Mouse (Mus musculus) ES-E14 (cell line): Measurements from ENCODE around the gene Tex19.1.

ENCODE experiments used
- HCFC1 ChIP-seq: IDR thresholded peaks from 2 replicates; pipeline ENCODE4 v1.6.1; 2012; ENCODE audit warnings: low read length, inconsistent platforms, borderline replicate concordance; ENCODE audit not compliant: insufficient read depth
- MAFK ChIP-seq: IDR thresholded peaks from 2 replicates; pipeline ENCODE4 v1.6.1; 2014; ENCODE audit warnings: mild to moderate bottlenecking, low read depth, low read length, inconsistent platforms; ENCODE audit not compliant: insufficient read depth
- ZC3H11A ChIP-seq: IDR thresholded peaks from 2 replicates; pipeline ENCODE4 v1.6.1; 2012; ENCODE audit warnings: low read depth, mild to moderate bottlenecking, inconsistent platforms, low read length, borderline replicate concordance
- ZNF384 ChIP-seq: IDR thresholded peaks from 2 replicates; pipeline ENCODE4 v1.6.1; 2012; ENCODE audit warnings: low read depth, low read length, inconsistent platforms

- TF ChIP-seq ZNF384 (no peak), MAFK (no peak), HCFC1 (no peak), ZC3H11A (no peak)
Measured at GRCm38 (mm10) chr11:121099762-121100161, 46.2 kb upstream of the Tex19.1 start.
